Mouse (Mus musculus) embryonic fibroblast, embryonic 13.5 days (primary cell): ENCODE measurements at regions not wholly inside any gene's neighbourhood (a gene's known extent, or its start where the extent isn't known, plus 50 kb on each side); places are given as distances from the start of the nearest gene placed in this dataset.

ENCODE experiments used
- CTCF ChIP-seq: IDR thresholded peaks from 2 replicates; pipeline ENCODE4 v1.5.1; 2011; ENCODE audit warnings: mild to moderate bottlenecking, control low read depth, low read length, moderate library complexity, borderline replicate concordance; ENCODE audit not compliant: insufficient read depth
- POLR2A ChIP-seq: IDR thresholded peaks from 2 replicates; pipeline ENCODE4 v1.6.1; 2011; ENCODE audit warnings: low read depth, mild to moderate bottlenecking, control low read depth, low read length, moderate library complexity

DNA sequence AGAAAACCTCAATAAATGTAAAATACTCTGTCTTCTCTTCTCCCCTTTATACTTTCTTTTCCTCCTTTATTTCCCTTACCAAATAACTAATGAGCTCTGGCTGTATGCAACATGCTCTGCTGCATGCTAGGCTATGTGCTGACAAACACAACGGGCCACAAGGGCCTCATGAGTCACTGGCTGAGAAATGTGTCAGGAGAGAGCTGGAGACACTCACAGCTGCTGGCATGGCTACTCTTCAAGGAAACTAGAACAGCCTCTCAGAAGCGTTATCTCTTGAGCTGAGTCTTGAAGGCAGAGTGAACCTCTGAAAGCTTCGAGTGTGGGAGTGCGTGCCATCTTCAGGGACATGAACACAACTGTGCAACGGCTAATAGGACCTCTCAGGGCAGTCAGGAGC lies 205.8 kb upstream of the Zfp462 start:
- no peak for TF ChIP-seq CTCF
- no peak for TF ChIP-seq POLR2A
